Mouse (Mus musculus) brain, embryonic 18.5 days (tissue): ENCODE results near the gene Vpreb1.
A peak's percentile ranks its signal among the peaks of the same experiment; 100 is the strongest.
"Not testable (repeated sequence)": the region's sequence is repeated elsewhere in the genome, so short reads cannot be mapped to it uniquely, and the experiment has no call there.

Source experiments
- DNase-seq: peaks from one replicate; pipeline ENCODE4 v3.0.0-alpha.2; 2012; ENCODE audit warnings: low read depth, low spot score

The Vpreb1 gene

DNA sequence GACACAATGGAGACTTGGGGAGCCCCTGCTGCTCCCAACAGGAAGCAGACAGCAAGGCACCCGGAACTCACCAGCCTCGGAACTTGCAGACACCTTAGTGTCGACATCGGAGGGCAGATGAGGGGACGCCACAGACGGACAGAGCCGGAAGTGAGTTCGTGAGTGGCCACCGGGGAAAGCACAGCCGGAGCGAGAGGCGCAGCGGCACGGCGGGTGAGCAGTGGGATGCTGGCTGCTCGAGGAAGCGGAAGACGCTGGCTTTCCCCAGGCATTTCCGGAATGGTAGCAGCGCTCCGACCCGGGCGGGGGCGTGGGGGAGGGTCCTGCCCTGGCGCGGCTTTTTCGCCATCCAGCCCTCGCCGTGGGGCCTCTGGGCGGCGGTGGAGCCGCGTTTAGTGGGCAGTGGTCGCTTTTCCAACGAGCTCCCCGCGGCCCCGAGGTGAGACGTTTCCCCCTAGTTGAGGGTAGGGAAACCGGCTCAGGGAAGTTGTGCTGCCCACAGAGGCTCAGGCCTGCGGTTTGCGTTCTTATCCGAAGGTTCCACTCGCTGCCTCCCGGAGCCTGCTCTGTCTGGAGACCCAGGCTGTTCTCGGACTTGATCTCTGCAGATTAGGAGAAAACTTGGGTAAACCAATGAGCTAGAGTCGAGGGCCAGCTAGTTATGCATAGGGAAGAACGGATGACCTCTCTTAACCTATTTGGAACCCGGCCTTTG lies at the start of gene Vpreb1, which contains the start of gene Top3b:
Gene Vpreb1 (minus strand): TSS at position 227 of the 715 bp plus-strand sequence.
Gene Top3b (plus strand): TSS at position 120 of the 715 bp plus-strand sequence.
- peak; percentile 92 for DNase-seq

DNA sequence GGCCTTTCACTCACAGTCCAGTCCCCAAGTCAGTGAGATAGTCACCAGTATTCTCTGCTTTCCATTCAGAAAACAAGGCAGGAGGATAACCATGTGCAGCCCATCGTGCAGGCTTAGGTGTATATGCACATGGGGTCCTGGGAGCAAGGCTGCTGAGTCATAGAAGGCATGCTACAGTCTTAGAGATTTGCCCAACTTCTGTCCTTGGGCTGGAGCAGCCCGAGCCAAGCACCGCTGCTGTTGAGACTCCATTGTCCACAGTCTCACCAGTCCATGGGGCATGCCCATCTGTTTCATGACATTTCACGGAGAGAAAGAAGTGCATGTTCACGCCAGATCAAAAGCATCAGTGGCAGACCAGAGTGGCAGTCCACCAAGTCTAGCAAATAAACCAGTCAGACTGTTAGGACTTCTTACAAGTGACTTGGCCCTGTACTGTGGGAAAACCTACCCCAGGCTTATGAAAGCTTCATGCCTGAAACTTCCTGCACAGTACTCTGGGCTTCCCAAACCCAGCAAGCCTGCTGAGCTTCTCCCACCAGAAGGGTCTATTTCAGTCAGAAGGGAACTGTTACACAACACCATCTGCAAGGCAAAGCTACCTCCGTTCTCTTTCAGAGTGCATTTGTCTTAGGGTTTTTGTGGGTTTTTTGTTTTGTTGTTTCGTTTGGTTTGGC lies 47.9 kb upstream of the Vpreb1 start:
- no peak for DNase-seq

DNA sequence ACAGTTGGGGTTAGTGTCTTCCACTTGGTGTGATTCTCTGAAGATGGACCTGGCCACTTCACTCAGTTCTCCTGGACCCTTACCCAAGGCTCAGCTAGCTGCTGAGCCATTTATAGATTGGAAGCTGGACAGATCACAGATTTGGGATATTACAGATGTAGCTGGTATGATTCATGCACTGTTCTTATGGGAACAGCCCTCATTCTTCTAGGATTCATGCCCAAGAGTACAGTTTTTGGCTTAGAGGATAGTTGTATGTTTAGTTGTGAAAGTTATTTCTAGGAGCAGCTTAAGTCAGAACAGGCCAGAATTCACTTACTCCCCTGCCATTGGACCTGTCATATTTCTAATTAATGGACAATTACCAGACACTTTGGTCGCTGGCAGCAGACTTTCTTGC lies 42.8 kb upstream of the Vpreb1 start:
- DNase-seq, result no peak

DNA sequence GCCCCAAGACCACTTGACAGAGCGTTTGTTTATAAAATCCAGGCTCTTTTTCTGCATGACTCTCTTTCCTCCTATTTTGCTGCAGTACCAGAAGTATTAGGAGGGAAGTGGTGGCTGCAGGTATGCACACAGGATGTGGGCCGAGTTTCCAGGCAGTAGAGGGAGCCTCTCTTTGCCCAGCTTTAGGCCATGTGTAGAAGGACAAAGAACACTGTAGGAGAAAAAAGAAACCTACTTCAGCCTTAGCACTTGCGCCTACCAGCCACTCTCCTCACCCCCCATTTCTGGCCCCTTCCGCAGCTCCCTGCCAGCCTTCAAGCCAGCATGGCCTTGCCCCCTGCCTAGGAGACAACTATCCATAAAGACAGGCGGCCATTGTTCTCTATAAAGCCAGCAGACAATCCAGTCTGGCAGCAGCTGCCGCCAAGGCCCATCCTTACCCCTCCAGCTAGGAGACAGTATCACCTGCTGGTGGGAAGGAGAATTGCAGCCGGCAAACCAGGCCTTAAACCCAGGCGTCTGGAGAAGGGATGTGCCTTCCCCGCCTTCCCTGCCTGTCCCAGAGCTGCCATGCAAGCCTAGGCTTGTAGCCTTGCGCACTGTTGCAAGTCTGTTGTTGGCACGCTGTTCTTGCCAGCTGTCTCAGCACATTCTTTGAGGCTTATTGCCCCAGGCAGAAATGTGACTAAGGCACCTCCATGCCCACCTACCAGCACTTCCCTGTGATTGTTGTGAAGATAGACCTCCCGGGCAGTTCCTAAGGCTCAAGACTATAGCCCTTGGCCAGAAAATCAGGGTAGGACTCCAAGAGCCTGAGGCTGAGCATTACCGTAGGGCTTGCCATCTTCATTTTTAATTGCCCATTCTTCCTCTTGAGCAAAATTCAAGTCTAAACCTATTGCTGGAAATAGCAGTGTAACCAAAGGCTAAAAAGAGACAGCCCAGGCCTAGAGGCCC lies 41.3 kb upstream of the Vpreb1 start:
- no peak for DNase-seq

DNA sequence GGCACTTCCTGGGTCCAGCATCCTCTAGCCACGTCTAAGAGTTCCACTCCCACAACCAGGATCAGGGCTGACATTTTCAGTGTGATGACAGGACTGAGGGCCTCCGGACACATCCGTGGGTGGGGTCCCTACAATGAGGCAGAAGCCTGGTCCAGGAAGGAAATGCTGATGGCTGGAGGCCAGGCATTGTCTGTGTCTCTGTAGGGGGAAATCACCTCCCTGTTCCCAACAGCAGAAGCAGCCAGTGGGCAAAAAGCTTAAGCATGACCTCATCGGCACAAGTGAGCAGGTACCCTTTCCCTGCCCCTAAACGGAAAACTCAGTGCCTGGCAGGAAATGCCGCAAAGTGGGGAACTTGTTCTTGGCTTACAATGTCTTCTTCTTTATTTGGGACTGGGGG lies 37.2 kb upstream of the Vpreb1 start:
- no peak for DNase-seq

DNA sequence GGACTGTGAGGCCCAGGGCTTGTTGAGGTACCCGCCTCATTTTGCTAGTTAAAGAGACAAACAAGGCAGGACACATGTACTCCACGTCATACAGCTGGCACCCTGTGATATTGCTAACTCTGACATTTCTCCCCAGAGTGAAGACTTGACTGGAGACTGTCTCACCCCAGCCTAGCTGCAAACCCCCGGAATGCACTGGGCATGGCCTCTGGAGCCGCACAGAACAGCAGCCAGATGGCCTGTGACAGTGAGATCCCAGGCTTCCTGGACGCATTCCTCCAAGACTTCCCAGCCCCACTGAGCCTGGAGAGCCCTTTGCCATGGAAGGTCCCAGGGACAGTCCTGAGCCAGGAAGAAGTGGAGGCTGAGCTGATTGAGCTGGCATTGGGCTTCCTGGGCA lies 32.5 kb upstream of the Vpreb1 start:
- DNase-seq, result no peak

DNA sequence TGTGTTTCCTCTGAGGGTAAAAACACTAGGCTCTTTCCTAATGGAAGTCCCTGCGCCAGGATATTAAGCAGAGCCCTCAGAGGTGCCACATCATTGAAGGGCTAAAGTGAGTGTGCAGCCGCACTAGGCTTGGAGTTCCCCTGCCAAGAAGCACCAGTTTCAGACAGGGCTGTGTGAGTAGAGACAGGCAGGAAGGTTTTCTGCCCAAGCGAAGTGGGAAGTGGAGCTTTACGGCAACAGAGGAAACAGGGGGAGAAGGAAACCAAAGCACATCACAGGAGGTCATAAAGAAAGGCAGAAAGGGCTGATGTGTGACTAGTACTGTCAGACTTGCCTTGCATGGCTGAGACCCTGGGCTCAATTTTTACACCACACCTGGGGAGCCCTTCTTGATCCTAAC lies 31.7 kb upstream of the Vpreb1 start:
- DNase-seq, result no peak

DNA sequence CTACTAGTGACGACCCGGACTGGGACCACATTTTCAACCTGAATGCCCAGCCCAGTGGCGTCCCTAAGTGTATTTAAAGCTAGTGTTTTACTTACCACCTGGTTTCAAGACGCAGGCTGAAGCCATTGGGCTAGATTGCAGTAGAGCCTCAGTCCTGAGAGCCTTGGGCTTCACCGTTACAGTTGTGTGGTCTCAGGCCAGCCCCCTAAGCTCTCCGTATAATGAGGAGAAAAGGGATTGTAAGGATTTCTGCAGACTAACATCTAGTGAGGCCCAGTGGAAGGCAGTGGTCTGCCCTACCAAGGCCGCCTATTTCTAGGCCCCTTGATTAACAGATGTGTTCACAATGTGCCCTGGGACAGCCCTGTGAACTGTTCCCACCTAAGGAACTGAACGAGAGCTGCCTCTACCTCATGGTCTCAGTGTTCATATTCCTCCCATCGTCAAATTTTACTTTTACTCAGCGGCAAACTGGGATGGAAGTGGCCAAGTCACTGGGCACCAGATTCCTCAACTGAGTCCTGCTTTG lies 26.5 kb upstream of the Vpreb1 start:
- no peak for DNase-seq

DNA sequence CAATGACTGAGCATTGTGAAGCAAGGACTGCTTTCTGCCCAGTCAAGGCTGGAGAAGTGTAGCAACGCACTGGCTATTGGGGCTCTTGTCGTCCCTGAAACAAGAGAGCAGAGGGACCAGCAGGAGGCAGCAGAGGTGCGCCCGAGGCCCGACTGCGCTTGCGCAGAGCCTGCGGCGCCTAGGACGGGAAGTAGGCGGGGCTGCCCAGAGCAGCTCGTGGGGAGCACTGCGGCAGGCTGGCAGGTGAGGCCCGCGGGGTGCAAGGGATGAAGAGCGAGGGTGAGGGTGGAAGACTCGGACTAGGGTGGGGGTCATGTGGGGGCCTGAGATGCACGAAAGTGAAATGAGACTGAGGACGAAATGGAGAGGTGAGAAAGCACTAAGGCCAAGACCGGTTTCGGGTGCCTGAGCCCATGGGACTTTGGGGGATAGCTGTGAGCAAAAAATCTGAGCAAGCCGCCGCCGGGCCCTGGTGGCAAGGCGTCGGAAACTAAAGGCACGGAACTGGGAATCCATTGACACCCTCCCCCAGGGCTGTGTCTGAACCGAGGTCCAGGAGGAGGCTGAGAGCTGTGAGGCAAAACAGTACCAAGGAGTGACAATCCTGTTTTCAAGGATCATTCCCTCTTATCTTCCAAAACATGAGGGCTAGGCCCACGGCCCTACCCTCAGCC lies 25.9 kb upstream of the Vpreb1 start, which contains the start of gene Ppm1f:
Gene Ppm1f (plus strand): TSS at position 88 of the 674 bp plus-strand sequence.
- DNase-seq, result peak; percentile 77

DNA sequence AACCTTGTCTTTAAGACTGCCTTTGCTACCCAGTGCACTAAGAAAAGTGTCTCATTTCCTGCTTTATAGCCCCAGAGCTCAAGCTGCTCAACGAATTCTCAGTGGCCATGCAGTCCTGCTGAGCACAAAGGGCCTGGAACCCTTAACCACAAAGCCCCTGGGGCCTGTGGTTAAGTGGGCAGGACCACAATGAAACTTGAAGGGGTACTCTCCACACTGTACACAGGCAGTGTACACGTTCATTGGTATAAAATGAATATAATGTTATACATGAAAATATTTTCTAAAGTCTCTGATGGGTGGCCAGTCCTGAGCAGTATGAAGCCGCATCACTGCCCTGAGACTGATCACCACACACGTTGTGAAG lies 25.4 kb upstream of the Vpreb1 start:
- no peak for DNase-seq

DNA sequence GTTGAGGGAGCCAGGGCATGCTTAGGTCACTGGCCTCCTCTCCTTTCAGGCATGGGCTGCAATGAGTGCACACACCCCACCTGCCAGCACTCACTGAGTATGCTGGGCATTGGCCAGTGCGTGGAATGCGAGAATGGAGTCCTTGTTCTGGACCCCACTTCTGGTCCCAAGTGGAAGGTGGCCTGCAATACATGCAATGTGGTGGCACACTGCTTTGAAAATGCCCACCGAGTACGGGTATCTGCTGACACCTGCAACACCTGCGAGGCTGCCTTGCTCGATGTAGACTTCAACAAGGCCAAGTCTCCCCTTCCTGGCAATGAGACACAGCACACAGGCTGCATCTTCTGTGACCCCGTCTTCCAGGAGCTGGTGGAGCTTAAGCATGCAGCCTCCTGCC lies 21.7 kb upstream of the Vpreb1 start:
- DNase-seq, result no peak

DNA sequence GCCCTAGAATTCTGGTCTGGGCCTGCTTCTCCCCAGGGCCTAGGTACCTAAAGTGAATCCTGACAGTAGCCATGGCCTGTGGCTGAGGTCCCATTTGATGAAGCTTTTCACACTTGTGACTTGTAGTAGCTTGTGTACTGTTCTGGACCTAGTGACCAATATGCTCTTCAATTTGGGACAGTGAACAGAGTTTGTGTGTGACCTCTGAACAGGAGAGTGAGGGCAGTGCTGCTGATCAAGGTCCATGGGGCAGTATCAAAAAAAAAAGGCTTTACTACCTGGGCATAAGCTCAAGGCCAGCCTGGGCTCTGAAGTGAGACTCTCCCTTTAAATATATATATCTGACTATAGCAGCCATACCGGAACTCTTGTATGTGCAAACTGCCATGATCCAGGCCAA lies 17.7 kb upstream of the Vpreb1 start:
- no peak for DNase-seq

DNA sequence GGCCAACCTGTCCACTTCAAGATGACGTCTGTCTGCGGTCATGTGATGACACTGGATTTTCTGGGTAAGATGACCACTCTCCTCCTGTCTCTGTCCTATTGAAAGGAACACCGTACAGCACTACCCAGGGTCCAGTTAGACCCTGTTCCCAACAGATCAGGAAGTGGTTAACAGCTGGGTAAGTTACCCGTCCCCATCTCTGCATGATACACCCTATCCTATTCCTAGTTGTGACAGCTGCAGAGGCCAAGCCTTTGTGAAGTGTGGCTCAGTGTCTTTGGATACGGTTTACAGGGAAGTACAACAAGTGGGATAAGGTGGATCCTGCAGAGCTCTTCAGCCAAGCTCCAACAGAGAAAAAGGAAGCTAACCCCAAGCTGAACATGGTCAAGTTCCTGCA lies 8.4 kb upstream of the Vpreb1 start:
- no peak for DNase-seq

DNA sequence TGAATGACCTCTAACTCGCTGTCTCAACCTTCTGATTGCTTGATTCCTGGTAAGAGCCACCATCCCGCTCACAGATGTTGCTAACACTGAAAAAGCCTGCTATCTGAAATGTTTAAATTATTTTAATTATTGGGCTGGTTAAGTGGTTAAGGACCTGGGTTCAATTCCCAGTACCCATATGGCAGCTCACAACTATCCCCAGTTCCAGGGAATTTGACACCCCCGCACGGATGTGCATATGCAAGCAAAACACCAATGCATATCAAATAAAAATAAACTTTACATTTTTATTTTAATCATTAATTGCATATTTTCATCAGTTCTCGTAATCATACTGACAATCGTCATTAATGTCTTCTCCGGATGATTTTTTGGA lies 414 bp downstream of the Vpreb1 start:
- DNase-seq, result no peak

DNA sequence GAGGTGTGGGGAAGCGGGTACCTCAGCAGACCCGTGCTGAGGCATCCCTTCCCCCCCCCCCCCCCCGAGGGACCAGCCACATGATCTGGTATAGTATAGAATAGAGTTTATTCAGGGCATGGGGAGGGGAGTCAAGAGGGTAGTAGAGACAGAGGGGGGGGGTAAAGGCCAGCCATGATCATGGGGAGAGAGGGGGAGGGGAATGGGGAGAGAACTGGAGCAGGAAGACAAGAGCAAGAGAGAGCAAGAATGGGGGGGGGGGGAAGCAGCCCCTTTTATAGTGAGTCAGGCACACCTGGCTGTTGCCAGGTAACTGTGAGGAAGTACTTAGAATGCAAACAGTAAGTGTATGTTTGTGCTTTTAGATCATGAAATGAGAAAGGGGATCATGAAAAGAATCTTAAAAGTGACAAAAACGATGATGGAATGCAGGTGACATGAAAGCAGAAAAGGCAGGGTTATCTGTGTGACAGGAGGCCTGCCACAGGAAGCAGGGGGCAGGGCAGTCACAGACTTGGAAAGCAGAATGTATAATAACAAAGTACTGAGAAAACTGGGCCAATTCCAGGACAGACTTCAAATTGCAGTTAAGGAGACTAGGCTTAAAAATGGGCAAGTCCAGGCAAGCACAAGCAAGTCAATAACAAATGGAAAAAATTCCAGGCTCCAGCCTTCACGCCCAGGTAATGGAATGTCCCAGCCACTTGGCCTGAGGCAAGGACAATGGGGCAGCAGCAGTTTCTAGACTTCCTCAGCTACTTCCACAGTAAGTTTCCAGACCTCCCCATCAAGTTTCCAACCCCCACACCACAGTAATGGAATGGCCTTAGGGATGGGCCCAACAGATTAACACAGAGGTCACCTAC lies 4.7 kb downstream of the Vpreb1 start:
- no peak for DNase-seq

DNA sequence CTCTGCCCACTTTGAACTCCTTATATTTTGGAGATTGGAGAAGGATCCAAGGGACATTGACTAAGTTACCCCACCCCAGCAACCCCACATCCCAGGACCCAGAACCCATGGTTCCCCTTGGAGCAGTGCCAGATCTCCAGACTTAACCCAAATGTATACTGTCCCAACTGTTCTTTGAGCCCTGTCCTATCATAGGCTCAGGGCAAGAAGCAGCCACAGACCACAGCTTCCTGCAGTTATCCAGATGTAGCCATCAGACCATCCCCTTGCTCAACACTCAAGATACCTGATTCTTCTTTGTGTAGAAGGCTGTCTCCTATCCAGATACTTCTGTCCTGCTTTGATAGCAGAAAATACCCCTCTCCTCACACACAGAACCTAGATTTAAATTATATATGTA lies 5.4 kb downstream of the Vpreb1 start:
- no peak for DNase-seq

DNA sequence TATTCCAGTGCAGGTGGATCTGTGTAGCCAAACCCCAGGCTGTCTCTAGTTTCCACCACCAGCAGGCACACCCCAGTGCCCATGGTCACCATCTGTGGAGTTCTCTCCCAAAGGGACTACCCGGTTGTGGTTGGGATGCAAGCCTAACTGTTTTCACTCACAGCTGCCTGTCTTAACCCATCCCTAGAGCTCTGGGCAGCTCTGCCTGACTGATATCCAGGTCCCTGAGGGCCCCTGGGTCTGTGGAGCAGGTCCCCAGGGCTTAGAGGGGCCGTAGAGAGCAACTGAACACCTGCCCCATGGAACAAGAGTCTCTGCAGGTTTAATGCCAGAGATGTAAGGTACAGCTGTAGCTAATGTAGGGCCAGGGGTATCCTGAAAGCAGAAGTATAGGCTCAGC lies 6.7 kb downstream of the Vpreb1 start, which contains the start of gene Igll1:
Gene Igll1 (minus strand): TSS at position 8 of the 400 bp plus-strand sequence.
- no peak for DNase-seq

DNA sequence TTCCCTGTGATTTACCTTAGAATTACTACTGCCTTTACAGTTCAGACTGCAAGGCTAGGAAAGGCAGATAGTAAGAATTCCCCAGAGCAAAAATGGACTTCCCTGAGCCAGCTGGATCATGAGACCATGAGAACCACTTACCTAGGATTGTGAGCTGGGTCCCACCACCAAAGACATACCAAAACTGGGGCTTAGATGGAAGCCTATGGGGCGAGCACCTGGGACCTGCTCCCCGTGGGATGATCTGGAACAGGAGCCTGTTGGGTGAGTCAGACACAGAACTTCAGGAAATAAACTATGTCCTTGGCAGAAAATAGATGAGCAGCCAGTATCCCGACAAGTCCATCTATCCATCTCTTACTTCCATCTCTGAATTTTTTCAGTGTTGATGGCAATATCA lies 8.4 kb downstream of the Vpreb1 start:
- no peak for DNase-seq

DNA sequence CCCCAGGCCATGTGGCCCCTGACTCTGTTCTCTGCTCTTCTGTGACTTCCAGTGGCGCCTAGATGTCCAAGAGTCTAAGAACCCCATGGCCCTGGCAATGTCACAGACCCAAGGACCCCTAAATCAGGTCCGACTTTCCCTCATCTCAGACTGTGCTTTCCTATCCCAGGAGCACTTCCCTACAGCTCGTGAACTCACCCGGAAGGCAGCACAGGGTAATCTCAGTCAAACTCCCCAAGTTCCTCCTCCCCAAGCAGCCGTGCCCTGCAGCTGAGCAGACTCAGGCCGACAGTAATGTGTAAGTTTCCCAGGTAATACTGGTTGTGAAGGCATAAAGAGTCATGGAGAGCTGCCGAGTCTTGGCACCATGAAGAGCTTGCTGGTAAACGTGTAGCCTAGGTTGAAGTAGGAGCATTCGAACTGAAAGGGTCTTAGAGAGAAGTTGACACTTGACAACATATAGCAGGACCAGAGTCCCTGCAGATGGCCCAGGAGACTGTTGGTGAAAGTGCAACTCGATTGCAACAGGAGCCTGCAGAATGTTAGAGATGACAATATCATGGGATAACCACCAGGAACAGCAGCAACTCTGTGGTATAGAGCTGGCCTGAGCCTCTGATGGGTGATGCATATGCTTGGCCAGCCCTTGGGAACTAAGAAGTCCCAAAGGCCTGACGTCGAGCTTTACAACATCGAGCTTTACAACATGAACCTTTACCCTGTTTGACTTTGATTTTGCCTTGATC lies 13.7 kb downstream of the Vpreb1 start:
- DNase-seq, result no peak

DNA sequence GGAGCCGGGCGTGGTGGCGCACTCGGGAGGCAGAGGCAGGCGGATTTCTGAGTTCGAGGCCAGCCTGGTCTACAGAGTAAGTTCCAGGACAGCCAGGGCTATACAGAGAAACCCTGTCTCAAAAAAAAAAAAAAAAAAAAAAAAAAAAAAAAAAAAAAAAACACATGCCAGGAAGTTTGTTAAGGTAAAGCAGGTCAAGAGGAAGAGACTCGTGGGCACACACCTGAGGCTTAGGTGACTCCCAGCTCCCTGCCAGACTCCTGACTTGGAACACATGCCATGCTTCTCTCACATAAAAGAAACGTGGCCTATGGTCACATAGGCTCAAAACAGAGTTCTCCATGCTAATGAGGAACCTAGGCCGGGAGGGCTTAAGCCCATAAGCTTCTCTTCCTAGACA lies 14.6 kb downstream of the Vpreb1 start:
- not testable (repeated sequence) for DNase-seq
